Mouse (Mus musculus): ENCODE measurements around the gene Gm20388. TPM values are rescaled to one million over a fixed set of nuclear protein-coding genes. Genes with fewer than 3 reads are reported as not detected.

Gene Gm20388
- total RNA-seq, 1 experiment from 2014 or later: 3.6 TPM

DNA sequence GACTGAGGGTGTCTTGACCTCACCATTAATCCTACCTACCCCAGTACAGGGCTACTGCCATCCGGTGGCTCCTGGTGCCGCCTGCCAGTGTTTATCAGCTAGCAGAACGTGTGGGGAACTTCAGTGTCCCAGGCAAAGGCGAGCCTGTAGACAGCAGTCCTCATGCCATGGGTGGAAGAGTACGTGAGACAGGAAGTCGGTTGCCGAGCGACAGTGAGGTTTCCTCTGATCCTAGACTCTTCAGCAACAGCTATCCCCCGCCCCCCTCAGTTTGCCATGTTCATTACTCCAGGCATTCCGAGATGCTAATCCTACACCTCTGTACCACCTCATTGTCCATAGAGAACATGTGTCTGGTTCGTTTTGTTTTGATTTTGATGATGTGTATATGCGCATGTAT lies 4349.7 kb downstream of the Gm20388 start:
- no peak for DNase-seq

DNA sequence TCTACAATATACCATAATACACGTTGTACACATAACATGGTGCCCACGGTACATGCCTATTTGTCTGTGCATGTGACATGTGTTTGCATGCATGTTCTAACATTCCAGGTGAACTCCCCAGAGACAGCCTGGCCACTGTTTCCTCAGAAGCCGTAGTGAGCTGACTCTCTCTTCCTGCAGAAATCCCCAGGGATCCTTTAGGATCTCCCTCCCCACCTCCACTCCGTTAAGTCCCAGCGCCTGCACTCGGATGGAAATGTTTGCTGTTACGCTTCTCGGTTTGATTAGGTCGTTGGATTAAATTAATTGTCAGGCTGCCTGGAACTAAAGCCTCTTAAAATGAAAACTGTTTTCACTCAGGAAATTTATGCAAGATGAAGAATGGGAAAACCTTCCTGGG lies 4352.4 kb downstream of the Gm20388 start:
- DNase-seq: no peak

- peak; percentile 37 for DNase-seq
These were observed 4353.4 kb downstream of the Gm20388 start for GRCm38 (mm10) chr8:124264032-124264431.

GRCm38 (mm10) chr8:124264671-124265070 lies 4354.0 kb downstream of the Gm20388 start:
- no peak for DNase-seq

GRCm38 (mm10) chr8:124265130-124265529 lies 4354.5 kb downstream of the Gm20388 start:
- DNase-seq: no peak

- no peak for DNase-seq
These were observed 4355.2 kb downstream of the Gm20388 start for GRCm38 (mm10) chr8:124265798-124266197.

DNA sequence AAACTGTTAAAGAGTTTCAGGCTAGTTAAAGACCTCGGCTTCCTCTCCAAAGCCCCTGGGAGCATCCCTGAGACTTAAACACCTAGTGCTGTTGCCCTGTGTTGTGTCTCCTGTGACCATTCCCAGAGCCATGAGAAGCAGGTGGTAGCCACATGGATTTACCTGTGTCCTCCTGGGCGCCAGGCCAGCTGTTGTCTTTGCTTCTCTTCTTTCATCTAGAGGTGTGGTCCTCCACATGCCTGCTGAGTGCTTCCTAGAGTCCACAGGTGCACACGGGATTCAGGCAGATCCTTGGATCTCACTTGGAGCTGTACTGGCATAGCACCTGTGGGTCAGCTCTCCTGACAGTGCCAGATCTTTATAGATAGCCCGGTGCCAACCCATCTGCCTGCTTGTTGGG lies 4356.6 kb downstream of the Gm20388 start:
- DNase-seq: no peak

GRCm38 (mm10) chr8:124270504-124270903 lies 4359.9 kb downstream of the Gm20388 start:
- DNase-seq: no peak

GRCm38 (mm10) chr8:124270904-124271303 lies 4360.3 kb downstream of the Gm20388 start:
- no peak for DNase-seq

GRCm38 (mm10) chr8:124271518-124271917 lies 4360.9 kb downstream of the Gm20388 start:
- no peak for DNase-seq

- no peak for DNase-seq
These were observed 4362.2 kb downstream of the Gm20388 start for GRCm38 (mm10) chr8:124272792-124273191.

DNA sequence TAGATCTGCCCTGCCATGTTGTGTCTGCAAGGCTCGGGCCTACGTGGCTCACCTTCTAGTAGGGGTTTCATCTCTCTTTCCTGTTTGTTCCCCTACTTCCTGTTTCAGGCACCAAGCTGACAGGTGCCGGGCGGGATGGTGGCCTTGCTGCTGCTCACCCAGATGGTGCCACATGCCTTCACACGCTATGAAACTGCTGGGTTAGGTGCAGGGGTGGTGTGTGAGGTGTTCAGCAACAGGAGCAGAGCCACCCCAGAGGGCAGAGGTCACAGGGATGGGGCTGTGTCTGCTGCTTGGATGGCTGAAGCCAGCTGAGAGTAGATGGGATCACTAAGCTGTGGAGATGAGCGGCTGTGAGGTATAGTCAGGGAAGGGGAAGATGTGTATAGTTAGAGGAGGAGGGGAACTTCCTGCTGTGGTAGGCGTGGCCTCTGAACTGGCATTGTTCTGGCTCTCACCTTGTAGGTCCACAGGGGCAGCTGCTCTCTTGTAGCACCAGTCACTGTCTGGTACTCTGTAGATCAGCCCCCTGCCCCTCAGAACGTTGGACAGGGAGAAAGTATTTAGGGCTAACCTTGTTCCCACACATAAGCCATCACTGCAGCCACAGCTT lies 4363.1 kb downstream of the Gm20388 start:
- no peak for DNase-seq

GRCm38 (mm10) chr8:124274441-124275120 lies 4363.9 kb downstream of the Gm20388 start:
- no peak for DNase-seq

- peak; percentile 37 for DNase-seq
These were observed 4364.9 kb downstream of the Gm20388 start for GRCm38 (mm10) chr8:124275377-124276071.

- peak; percentile 41 for DNase-seq
These were observed 4367.6 kb downstream of the Gm20388 start for GRCm38 (mm10) chr8:124277951-124278910.

DNA sequence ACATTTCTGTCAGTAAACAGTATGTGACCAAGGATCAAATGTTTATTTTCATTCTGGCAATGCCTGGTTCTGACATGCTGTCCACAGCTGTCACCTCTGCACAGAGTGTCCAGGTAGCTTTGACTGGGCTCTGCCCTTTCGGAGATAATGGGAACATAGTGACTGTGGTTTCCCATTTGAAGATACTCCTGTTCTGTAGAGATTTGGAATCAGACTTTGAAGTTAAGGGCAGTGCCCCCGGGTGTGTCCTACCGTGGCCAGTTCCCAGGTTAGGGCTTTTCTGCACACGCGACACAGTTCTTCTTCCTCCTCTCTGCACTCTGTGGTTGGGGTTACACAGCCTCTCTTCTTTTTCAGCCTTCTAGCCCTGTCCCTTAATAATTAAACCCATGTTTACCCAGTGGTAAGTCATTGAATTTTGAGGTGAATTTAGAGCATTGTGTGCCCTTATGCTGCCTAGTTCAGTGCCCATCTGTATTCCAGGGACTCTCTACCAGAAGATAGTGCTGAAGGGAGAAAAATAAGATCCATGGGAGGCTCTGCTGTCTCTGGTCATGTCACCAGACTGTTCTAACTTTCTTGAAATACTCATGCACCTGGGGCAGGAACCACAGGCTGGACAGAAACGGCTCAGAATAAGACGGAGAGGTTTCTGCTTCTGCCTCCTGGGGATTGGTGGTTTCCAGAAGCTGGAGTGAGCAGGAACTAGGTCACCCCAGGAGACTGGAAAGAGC lies 4368.5 kb downstream of the Gm20388 start:
- DNase-seq: no peak

DNA sequence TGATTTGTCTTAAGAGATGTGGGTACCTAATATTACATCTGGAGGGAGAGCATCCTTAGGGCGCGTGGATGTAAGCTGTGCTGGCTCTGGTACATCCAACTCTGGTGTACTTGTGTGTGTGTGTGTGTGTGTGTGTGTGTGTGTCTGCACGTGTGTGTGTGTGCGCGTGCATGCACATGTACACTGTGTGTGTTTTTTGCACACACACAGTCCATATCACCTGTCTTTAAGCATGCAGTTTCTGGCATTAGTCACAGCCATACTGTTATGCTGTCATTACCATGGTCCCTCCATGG lies 4369.0 kb downstream of the Gm20388 start:
- DNase-seq: no peak

DNA sequence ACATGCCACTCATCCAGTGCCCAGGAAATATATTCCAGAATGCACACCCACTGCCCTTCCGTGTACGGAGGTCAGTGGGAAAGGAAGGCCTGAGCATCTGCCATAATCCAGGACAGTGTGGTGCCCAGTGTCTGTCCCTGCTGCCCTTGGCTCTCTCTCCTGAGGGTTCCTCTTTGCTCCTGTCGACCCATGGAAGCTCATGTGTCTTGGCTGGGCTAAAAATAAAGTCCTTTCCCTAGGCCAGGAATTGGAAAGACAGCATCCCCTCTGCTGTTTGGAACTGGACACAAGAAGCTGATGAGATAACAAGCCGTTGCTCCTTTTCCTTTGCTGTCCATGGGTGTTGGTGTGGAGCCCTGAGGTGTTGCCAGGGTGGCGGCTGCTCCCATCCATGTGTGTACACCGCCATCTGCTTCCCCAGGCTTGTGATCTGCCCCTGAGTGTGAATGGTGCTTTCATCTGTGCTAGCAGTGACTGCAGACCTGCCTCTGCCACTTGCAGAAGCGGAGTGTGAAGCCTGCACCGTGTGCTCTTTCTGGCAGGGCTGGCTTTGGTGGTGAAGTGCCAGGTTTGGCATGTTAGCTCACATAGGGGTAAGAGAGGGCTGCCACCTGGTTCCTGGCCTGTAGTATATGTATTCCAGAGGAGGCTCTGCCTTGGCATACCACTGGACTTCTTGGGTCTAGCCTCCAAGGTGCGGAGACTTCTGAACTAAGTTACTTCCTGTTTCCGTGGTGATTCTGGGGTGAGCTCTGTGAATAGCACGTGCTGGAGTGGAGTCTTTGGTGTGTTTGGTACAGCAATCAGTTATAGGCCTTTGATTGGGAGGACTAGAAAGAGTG lies 4371.3 kb downstream of the Gm20388 start:
- DNase-seq: no peak

GRCm38 (mm10) chr8:124282878-124283630 lies 4372.4 kb downstream of the Gm20388 start:
- DNase-seq: no peak
